Mouse (Mus musculus): ENCODE data around the gene Gprin2.

DNA sequence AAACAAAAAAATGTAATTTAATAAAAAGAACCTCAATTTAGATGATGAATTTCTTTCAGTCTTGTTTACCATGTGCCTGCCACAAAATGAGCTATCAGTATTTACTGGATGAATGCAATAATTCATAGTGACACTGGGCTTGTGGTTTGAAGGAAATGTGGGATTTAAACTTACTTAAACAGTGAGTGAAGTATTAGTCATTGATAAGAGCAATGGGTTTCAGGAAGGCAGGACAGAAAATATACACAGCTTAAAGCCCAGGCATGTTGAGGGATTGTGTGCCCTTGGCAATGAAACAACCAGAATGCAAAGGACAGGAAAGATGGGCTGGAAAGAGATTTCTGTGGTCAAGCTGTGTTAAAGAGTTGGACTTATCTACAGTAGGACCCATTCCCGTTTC lies 59.1 kb downstream of the Gprin2 start:
- TF ChIP-seq CTCF (IDR thresholded peaks at IDR 0.05; ENCODE audit: low read depth) (no peak), EP300 (optimal IDR thresholded peaks at IDR 0.05) (no peak)
